Mouse (Mus musculus) G1E (cell line): ENCODE measurements around the gene 4931409K22Rik. TPM values are rescaled to one million over a fixed set of nuclear protein-coding genes. Genes with fewer than 3 reads are reported as not detected.

Source experiments
- ATAC-seq: 2 replicates; pipeline ENCODE4 v1.8.0; 2016; ENCODE audit warnings: mild to moderate bottlenecking; ENCODE audit not compliant: insufficient number of reproducible peaks, poor library complexity, low FRiP score, severe bottlenecking; ENCODE audit errors: extremely low read depth
- DNase-seq: peaks from one replicate; pipeline ENCODE4 v3.0.0; 2012; ENCODE audit warnings: low spot score
- H3K27me3 ChIP-seq: 2 replicates; pipeline ENCODE4 v1.6.1; 2012; ENCODE audit warnings: mild to moderate bottlenecking, low read length, inconsistent platforms; ENCODE audit not compliant: insufficient read depth
- H3K36me3 ChIP-seq: replicated peaks from 2 replicates; pipeline ENCODE3; 2012; ENCODE audit warnings: mild to moderate bottlenecking, inconsistent platforms
- H3K4me1 ChIP-seq: 2 replicates; pipeline ENCODE4 v1.6.1; 2012; ENCODE audit warnings: low read depth, low read length, inconsistent platforms, mixed read lengths; ENCODE audit not compliant: insufficient read depth
- H3K4me3 ChIP-seq: 2 replicates; pipeline ENCODE4 v1.5.1; 2012; ENCODE audit warnings: low read depth, mild to moderate bottlenecking, inconsistent platforms, low read length, moderate library complexity, mixed read lengths
- H3K9me3 ChIP-seq: replicated peaks from 2 replicates; pipeline ENCODE4 v1.6.1; 2012; ENCODE audit warnings: inconsistent platforms
- CTCF ChIP-seq: IDR thresholded peaks from 2 replicates; pipeline ENCODE4 v1.5.1; 2012; ENCODE audit warnings: low read depth, low read length, inconsistent platforms, mixed read lengths
- GATA1 ChIP-seq: IDR thresholded peaks from 2 replicates; pipeline ENCODE4 v1.6.1; 2012; ENCODE audit warnings: borderline replicate concordance, low read length, inconsistent platforms, mixed read lengths
- GATA2 ChIP-seq: IDR thresholded peaks from 2 replicates; pipeline ENCODE4 v1.6.1; 2012; ENCODE audit warnings: low read depth, low read length, inconsistent platforms, borderline replicate concordance
- POLR2AphosphoS5 ChIP-seq: IDR thresholded peaks from 2 replicates; pipeline ENCODE4 v1.6.1; 2012; ENCODE audit warnings: low read depth, low read length, inconsistent platforms; ENCODE audit not compliant: insufficient replicate concordance
- TAL1 ChIP-seq: conservative IDR thresholded peaks from 2 replicates; pipeline ENCODE4 v1.6.1; 2012; ENCODE audit warnings: low read depth, low read length, inconsistent platforms, mixed read lengths
- polyA plus RNA-seq: library from polyadenylated mRNA; stranded (reverse); fragments of >175 nt; gene quantifications from 2 replicates; pipeline ENCODE4 v1.2.3, GENCODE M21; 2012
- total RNA-seq, 2 experiments: library from RNA; stranded (forward) in 1 of 2; stranded (reverse) in 1 of 2; fragments of 200-1000 nt in 1 of 2; fragments of >200 nt in 1 of 2; fragmentation: Nextera tagmentation in 1 of 2; gene quantifications; 2 replicates each; pipeline ENCODE4 v1.2.3; 2014 to 2017

4931409K22Rik gene
- total and polyA plus RNA-seq, 3 experiments, result not detected

DNA sequence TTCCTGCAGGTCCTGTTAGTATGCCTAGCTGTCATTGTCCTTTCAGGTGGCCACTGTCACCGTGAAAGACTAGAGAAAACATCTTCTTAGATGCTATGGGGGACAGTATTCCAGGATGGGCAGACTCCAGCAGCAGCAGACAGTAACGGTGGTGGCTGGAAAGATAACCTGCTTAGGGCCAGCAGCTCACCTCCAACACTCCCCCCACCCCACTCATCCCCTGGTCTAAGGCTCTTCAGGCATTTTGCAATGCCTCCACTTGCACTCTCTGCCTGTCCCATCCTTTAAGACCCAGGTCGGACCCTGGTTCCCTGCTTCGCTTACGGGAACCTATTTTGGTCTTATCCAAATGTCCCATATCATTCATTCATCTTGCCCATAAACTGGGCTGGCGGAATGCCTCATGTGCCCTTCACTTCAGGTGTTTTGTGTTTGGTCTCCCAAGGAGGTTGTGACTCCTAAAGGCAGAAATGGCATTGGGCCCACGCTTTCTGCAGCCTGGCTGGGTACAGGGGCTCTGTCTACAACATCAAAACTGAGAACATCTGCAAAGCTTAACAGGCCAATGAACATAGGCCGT lies 46.9 kb upstream of the 4931409K22Rik start:
- no peak for TF ChIP-seq GATA1
- no peak for TF ChIP-seq CTCF
- no peak for TF ChIP-seq POLR2AphosphoS5
- no peak for TF ChIP-seq TAL1
- no peak for TF ChIP-seq GATA2

DNA sequence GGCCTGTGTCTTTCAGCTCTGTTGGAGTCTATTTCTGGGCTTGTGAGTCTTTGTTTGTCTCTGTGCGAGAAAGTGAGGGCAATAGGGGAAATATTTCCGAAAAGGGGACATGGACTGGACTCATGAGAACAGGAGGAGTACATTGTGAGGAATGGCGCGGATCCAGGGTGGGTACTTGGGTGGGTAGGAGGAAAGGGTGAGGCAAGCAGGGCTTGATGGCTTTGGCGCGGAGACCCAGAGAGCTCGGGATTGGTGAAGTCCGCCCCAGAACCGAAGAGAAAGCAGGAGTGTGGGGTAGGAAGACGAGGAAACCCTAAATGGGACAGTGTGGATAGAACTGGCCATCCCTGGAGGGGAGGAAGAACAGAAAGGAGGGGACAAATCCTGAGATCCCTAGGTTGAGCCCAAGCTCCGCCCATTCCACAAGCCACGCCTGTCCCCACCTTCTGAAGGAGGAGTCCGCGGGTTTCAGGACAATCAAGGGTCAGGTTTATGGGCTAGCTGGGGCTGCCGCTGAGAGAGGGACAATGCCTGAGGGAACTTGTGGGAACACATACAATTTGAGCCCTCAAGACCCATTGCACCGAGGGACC lies 46.2 kb upstream of the 4931409K22Rik start:
- no peak overlapping the region for H3K4me3 ChIP-seq
- TF ChIP-seq POLR2AphosphoS5 (no peak), TAL1 (no peak), GATA1 (no peak), GATA2 (no peak), CTCF (no peak)
- H3K36me3 ChIP-seq, result no peaks in the 10 kb centered on the region
- no peak for ATAC-seq
- no peaks in the 10 kb centered on the region for H3K9me3 ChIP-seq
- H3K27me3 ChIP-seq, result peaks cover 76% of the 10 kb centered on the region
- peaks cover 8% of the 10 kb centered on the region for H3K4me1 ChIP-seq
- no peak for DNase-seq

More for the DNA sequence above, 46.9 kb upstream of the 4931409K22Rik start:
- Histone ChIP-seq H3K36me3 (no peaks in the 10 kb centered on the region), H3K4me1 (peaks cover 3% of the 10 kb centered on the region), H3K27me3 (peaks cover 76% of the 10 kb centered on the region), H3K9me3 (no peaks in the 10 kb centered on the region), H3K4me3 (no peak overlapping the region)
- ATAC-seq, result no peak
- DNase-seq, result no peak

DNA sequence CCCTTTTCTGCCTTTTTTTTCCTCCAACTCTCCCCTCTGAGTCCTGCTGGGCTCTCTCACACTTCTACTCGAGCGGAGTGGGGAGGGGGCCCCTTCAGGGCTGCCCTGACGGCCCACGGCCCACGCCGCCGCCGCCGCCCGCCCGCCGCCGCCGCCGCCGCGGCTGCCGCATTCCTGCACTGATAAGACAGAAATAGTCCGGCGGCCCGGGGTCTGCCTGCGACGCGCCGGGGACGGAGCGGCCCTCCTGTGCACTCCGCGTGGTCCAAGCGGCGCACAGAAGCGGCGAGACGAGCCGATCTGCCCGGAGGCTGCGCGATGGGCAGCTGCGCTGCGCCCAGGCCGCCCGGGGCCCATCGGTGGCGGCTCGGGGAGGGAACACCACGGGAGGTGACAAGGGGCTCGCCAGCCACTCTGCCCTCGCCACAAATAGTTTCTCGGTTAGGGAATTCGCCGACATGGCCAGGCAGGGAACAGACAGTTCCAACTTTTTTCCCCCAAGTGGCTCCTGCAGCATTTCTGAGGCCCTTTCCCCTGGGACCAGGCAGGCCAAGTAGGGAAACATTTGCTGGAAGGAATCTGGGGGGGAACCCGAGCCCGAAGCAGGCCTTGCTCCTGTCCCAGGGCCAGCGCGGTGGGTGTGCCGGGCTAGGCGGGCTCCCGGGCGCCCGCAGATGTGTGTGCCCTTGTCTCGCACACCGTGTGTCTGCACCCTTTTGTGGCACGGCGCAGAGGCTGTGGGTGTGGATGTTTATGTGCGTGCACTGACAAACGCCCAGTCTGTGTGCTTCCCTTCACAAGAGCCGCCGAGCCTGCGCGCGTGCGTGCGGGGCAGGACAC lies 45.5 kb upstream of the 4931409K22Rik start:
- DNase-seq (no peak), ATAC-seq (no peak)
- TF ChIP-seq TAL1, result no peak
- TF ChIP-seq CTCF, result no peak
- TF ChIP-seq GATA2, result no peak
- TF ChIP-seq POLR2AphosphoS5, result no peak
- TF ChIP-seq GATA1, result no peak
- H3K4me3 ChIP-seq, result no peak overlapping the region
- H3K4me1 ChIP-seq, result peaks cover 10% of the 10 kb centered on the region
- no peaks in the 10 kb centered on the region for H3K36me3 ChIP-seq
- no peaks in the 10 kb centered on the region for H3K9me3 ChIP-seq
- peaks cover 76% of the 10 kb centered on the region for H3K27me3 ChIP-seq

DNA sequence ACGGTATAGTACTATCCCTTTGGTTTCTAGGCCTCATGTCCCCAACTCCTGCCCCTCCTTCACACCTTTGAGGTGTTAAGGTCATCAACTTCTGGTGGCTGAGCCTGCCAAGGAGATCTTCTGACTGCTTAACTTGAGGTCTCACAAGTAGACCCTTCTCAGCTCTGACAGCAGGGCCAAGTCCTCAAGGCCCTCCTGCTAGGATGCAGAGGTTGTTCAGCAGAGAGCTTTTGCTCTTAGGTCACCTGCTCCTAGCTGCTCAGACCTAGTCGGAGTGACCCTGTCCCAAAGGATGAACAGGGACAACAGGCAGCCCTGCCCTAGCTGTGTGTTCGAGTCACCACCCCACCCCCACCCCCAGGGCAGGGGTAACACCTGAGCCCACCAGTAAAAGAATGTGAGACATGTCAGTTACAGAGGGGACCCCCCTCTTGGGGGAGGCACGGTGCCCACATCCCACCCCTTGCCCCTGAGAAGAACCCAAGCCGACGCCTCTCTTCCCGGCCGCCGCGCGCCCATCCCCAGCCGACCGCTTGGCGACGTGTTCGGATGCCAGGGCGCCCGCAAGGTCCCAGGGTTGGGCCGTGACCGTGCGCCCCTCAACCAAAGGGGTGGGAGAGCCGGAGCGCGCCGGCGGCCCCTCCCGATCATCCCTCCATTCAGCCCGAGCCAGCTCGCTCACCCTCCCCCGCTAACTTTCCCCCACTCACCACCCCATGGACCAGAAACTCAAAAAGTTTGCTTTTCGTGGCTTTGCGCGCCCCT lies 44.6 kb upstream of the 4931409K22Rik start:
- peaks cover 18% of the 10 kb centered on the region for H3K4me1 ChIP-seq
- H3K27me3 ChIP-seq, result peaks cover 72% of the 10 kb centered on the region
- DNase-seq (no peak), ATAC-seq (no peak)
- TF ChIP-seq TAL1 (no peak), POLR2AphosphoS5 (no peak), GATA2 (no peak)
- H3K4me3 ChIP-seq, result no peak overlapping the region
- H3K36me3 ChIP-seq, result no peaks in the 10 kb centered on the region
- no peaks in the 10 kb centered on the region for H3K9me3 ChIP-seq

DNA sequence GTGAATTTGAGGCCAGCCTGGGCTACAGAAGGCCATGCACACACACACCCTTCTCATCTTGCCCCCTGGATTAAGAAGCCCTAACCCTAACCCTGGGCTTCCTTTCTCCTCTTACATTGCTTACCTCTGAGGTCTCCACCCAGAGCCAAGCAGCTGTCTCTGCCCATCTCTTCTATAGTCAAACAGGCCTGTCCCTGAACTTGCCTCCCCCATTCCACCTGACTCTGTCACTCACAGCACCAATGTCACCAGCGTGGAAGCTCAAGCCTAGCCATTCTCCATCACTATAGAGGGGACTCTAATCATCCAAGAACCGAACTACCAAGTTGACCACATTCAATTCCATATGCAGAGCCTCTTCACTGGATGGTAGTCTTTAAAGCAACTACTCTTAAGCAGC lies 43.6 kb upstream of the 4931409K22Rik start:
- H3K36me3 ChIP-seq, result peaks cover 6% of the 10 kb centered on the region
- no peak for DNase-seq
- H3K4me3 ChIP-seq, result no peak overlapping the region
- TF ChIP-seq POLR2AphosphoS5 (no peak), GATA1 (no peak)
- H3K27me3 ChIP-seq, result peaks cover 67% of the 10 kb centered on the region
- no peaks in the 10 kb centered on the region for H3K9me3 ChIP-seq
- no peak for ATAC-seq
- H3K4me1 ChIP-seq, result peaks cover 20% of the 10 kb centered on the region

DNA sequence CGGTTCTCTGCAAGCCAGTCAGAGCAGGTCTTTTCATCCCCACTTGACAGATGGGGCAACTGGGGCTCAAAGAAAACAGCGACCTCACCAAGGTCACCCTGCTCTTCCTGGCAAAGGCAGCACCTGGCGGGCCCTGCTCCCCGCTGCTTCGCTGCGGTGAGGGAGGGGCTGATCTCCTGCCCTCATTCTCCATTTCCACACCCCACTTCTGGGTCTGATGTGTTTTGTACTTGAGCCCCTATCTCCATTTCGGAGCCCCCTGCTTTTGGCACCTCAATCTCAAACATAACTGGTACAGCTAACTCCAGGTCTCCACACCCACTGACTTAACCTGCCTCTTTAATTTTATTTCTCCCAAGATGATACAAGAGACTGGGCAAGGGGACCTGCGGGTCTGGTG lies 42.5 kb upstream of the 4931409K22Rik start:
- DNase-seq, result no peak
- no peak for TF ChIP-seq CTCF
- no peak for TF ChIP-seq POLR2AphosphoS5
- no peak for TF ChIP-seq GATA1
- TF ChIP-seq TAL1, result no peak
- TF ChIP-seq GATA2, result no peak
- peaks cover 61% of the 10 kb centered on the region for H3K27me3 ChIP-seq
- H3K9me3 ChIP-seq, result no peaks in the 10 kb centered on the region
- H3K4me3 ChIP-seq, result no peak overlapping the region
- ATAC-seq, result no peak
- peaks cover 16% of the 10 kb centered on the region for H3K36me3 ChIP-seq
- H3K4me1 ChIP-seq, result peaks cover 20% of the 10 kb centered on the region
